Mouse (Mus musculus) adipocyte (in vitro differentiated cells): ENCODE measurements around the gene R3hdm2.

ENCODE experiments used
- DNase-seq: peaks from one replicate; pipeline ENCODE4 v3.0.0-alpha.2; 2016; ENCODE audit warnings: low spot score

The R3hdm2 gene

DNA sequence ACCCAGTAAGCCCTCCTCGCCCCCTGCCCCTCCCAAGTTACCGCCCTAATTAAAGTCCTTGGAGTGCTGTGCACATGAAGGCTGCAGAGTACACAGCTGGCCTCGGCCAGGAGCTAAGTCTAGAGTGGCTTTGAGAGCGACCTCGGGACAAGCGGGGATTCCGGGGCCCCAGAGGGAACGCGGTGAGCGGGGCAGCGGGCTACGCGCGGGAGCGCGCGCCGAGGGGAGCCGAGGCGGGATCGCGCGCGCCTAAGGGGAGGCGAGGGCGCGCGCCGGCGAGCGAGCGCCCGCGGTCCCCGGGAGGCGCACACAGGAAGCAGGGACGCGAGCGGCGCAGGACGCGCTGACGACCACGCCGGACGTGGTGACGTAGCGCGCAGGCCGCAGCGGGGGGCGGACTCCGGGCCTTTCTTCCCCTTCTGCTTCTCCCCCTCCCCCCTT, at the start of gene R3hdm2:
Gene R3hdm2 (plus strand): TSS at position 77 of the 441 bp plus-strand sequence.
- DNase-seq = peak; percentile 80

DNA sequence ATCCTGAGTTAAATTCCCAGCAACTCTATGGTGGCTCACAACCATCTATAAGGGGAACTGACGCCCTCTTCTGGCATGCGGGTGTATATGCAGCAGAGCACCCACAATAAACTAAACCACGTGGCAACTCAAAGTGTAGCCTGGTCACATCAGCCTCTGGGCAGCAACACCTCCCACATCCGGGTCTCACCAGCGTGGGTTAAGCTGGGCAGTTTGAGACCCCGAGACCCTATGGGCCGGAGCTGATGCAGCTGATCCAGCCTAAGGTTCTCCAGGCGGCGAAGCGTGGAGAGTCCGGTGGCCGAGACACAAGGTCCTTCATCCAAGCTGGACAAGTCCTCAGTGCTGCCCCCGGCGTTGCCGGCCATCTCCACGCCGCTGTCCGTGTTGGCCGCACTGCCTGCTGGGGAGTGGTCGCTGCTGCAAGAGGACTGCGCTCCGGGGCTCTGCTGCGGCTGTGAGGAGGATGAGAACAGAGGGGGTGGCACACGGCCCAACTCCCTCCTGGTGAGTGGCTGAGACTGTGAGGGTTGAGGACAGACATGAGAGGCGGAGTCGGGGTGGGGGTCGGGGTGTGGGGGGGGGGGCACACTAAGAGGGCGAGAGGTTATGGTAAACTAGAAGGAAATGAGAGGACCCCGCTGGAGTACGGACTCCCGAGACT, 47.8 kb upstream of the R3hdm2 start:
- no peak for DNase-seq

DNA sequence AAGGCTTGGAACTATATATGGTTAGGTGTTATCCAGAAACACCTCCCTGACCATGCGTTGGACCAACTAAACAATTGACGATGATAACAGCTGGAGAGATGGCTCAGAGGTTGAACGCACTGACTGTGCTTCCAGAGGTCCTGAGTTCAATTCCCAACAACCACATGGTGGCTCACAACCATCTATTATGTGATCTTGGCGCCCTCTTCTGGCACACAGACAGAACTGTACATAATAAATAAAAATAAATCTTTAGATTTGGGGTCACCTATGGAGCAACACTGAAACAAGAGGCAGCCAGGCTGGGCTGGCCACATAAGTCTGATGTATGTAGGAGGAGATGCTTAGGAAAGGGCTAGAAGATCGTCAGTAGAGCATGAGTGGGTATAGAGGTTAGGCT, 47.0 kb upstream of the R3hdm2 start:
- DNase-seq = no peak

DNA sequence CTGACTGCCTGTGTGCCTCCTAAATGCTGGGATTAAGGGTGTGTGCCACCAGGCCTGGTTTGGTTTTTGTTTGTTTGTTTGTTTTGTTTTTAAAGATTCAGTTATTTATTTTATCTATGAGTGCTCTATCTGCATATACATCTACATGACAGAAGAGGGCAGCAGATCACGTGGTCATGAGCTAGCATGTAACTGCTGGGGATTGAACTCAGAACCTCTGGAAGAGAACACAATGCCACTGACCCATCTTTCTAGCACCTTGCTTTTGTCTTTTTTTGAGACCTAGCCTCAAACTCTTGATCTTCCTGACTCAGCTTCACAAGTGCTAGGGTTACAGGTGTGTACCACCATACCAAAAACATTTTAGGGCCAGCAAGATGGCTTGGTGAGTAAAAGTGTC, 44.9 kb upstream of the R3hdm2 start:
- DNase-seq = no peak

DNA sequence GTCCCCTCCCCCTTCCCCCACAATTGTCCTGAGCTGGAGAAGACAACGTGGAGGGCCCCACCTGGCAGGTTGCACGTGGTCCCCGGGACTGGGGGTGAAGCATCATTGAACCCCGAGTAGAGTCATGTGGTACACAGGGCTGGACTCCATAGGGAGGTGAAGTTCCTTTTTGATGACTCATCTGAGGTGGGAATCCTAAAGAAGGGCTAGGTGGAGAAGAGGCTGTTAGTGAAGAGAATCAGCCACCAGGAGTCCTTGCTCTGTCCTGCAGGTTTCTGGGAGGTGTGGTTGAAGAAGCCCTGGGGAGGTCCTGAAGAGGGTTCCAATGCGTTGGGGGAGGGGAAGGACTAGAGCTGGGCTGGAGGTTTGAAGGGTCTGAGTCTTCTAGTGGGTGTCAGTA, 43.2 kb upstream of the R3hdm2 start:
- DNase-seq = no peak

DNA sequence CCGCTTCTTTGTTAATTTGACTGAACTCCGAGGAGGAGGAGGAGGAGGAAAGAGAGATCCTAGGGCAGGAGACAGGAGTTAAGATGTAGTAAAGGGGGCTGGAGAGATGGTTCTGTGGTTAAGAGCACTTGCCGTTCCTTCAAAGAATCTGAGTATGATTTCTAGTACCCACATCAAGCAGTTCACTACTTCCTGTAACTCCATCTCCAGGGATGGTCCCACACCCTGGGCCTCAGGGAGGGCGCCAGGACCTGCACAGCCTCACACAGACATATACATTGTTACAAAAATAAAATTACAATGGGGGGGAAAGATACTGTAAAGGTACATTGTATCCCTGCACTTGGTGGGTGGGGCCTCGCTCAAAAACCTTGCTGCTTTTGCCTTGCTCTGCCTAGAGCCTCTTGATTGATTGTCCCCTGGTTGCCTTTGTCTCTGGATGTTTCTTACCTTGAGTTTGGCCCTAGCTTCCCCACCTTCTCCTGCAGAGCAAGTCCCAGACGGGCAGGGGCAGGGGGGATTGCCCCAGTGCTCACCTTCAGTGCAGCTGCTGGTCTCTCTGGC, 42.5 kb upstream of the R3hdm2 start:
- DNase-seq = no peak

DNA sequence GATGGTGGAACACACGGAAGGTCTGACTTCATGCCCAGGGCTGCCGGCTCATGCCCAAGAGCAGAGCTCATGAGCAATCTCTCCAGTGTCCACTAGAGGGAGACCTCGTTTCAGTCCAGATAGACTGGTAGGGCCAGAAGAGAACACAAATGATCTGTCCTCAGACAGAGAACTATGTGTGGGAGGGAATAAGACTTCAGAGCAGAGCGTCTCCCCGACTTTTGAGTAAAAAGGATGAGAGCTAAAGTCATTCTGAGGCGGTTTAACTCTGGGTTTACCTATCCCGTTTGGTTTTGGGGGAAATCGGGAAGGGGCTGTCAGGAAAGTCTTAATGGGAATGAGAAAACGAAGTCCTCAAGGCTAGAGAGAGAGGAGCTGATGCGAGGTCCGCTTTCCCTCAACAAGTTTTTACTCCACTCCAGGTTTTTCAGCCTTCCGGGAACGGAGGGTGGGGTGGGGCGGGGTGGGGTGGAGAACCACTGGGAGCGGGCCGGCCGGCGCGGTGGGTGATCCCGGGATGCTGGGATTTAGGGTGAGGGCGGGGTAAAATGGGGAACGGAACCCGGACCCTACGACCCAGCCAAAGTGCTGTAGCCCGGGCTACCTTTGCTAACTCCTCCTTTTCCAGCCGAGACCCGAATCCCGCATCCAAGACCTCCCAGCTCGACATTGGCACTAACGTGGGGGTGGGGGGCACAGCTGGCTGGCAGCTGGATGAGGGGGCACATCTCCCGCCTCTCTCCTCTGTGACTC, 41.0 kb upstream of the R3hdm2 start:
- DNase-seq = peak; percentile 92

DNA sequence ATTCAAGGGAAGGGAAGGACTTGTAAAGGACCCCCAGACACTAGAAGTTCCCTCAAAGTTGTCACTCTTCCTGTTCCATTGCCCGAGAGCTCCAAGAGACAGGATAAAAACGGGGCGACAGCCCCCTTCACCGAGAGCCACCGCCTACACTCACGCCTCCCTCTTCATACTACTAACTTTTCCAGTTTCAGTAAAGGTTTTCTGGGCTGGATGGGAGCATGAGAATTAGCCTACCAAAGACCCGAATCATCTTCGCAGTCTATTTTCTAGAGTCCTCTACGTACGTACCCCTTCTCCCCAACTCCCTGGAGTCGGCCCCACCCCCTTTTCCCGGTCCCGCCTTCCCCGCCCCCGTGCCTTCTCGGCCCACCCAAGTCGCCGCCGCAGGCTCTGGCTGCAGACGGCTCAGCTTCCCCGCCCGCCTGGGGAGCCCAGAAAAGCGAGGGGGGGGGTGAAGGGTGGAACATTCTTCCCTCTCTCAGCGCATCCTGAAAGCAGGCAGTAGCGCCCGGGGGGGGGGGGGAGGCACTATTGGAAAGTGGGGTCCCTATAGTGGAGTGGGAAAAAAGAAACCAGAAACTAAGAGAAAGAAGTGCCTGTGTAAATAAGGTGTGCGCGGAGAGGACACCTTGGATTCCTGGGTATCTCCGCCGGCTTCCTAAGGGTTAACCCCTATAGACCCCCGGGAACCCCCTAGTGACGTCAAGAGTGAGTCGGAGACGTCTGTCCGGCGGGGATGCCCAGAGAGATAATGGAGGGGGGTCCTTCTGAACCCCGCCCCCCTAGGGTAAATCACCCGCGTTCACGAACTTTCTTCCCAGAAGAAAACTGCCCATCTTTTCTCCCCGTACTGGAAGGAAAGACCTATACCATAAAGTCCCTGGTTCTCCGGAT, 40.2 kb upstream of the R3hdm2 start:
- no peak for DNase-seq

DNA sequence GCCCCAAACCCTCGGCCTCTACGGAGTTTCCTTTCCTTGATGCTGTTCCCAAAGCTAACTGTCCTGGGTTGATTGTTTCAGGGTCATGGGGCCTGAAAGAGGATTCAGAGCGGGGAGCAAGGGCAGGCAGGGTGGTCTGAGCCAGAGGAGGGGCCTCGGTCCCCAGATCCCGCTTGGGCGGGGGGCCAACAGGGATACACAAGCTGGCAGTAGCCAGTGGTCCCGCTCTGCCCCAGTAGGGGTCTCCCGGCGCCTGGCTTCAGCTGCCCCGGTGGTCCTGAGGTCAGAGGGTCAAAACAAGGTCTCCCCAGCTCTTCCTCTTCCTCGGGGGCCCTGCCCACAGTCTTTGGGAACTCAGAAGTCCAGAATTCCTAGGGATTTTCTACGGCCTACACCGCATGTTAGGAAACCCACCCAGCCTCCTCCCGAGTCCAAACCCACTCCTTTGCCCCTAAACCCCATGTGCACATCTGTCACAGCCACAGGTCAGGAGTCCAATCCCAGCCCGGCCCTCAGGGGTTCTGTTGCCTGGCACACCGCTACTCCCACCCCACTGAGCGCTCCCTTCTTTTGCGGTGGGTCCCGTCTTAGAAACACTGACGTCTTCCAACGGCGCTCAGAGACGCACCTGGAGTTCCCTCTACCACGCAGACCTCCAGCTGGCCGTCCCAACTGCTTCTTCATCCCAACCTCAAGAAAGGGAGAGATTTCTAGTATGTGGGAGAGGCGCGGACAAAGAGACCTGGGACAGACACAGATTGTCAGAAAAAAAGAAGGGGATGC, 39.4 kb upstream of the R3hdm2 start:
- DNase-seq = no peak

DNA sequence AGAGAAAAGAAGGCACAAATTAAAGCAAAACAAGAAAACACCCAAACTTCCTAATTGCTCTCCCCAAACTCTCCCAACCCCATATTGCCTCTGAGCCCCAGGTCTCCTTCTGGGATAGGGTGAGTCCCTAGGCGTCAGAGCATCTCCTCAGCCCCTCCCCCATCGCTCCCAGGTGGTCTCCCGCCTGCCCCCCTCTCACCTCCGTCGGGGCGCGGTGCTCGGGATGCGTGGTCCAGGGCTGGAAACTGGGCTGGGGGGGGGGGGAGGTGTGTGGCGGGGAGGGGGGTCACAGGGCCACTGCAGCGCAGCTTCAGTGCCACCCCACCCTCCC, 38.8 kb upstream of the R3hdm2 start:
- DNase-seq = no peak

DNA sequence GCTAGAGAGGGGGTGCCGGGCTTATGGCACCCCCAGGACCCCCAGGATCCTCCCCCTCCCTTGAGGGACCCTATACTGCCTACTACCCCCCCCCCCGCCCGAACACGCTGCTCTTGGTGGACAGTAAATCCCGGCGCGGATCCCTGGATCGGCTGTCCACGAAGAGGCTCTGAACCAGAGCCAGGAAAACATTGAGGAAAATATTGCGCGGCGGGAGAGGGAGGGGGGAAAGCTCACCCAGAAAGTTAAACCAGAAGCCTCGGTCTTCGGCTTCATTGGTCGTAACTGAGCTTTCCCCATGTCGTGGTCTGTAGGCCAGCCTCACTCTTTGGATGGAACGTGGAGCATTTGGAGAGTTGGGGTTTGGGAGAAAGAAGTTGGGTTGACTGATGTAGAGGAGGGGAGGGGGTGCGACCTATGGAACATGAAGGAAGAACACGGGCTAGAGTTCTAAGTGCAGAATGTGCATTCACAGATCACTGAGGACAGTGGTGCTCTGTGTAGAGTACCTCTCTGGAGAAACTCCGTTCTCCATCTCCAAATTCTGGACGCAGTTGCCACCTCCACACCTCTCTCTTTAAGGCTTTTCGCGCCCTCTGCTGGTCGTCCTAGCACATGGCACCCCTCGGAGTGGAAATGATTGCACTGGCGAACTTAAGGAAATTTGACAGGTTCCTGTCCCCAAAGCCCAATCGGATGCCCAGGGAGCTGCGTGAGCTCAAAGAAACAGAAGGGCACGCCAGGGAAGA, 38.1 kb upstream of the R3hdm2 start, which contains the start of gene Gli1:
Gene Gli1 (minus strand): TSS at position 84 of the 749 bp plus-strand sequence.
- DNase-seq = peak; percentile 83

DNA sequence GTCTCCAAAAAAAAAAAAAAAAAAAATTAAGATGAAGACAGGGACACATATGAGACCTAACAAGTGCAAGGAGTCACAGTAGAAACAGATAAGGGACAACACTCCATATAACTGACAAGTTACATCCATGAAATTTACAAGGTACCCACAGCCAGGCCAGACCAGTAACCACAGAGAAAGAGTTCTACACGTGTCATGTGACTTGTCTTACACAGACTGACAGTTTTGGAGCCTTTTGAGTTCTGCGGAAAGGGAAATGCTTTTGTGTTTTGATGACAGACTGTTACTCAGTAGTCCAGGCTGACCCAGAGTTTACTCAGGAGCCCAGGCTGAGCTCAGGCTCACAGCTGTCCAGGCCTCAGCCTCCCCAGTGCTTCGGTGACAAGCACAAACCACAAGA, 37.1 kb upstream of the R3hdm2 start:
- no peak for DNase-seq

DNA sequence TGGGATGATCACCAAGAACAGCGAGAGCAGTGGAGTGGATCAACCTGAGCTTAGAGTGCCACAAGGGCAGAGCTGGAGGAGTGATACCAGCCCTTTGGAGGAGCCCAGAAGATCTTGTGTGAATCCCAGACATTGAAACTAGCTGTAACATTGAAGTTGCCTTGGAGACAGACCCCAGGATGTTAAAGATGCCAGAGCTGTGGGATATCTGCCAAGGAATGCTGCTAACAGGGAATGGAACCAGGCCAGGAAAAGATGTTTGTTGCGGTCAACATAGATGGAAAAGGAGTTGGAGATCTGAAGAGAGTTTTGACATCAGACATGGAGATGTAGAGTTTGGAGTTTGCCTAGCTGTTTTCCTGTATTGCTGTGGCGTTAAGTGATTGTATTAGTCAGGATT, 34.0 kb upstream of the R3hdm2 start:
- DNase-seq = no peak

DNA sequence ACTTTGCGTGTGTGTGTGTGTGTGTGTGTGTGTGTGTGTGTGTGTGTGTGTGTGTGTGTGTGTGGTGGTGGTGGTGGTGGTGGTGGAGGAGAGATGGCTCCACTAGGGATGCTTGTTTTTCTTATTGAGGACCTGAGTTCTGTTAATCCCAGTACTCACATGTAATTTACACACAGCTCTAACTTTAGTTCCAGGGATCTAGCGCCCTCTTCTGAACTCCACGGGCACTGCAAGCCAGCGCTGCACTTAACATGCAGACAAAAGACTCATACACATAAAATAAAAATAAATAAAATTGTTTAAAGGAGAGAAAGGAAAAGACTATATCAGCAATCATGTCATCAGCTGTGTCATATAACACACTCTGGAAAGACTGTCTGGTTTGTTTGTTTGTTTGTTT, 31.2 kb upstream of the R3hdm2 start:
- no peak for DNase-seq

DNA sequence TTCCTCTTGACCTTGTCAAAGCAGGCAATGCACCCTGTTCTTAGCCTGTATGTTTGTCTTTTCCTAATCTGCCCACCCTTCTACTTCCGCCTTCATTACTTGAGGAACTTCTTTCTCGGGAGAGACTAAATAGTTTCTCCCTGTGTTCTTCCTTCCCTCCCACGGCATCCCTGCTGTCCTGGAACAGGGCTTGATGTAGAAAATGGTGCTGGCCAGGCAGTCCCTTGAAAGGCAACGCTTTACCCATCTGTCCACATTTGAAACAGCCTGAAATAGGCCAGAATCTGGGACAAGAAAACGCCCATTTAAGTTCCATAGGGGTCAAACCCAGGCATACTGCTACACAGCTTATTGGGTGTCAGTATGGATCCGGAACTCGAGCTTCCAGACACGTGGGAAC, 30.3 kb upstream of the R3hdm2 start:
- no peak for DNase-seq

DNA sequence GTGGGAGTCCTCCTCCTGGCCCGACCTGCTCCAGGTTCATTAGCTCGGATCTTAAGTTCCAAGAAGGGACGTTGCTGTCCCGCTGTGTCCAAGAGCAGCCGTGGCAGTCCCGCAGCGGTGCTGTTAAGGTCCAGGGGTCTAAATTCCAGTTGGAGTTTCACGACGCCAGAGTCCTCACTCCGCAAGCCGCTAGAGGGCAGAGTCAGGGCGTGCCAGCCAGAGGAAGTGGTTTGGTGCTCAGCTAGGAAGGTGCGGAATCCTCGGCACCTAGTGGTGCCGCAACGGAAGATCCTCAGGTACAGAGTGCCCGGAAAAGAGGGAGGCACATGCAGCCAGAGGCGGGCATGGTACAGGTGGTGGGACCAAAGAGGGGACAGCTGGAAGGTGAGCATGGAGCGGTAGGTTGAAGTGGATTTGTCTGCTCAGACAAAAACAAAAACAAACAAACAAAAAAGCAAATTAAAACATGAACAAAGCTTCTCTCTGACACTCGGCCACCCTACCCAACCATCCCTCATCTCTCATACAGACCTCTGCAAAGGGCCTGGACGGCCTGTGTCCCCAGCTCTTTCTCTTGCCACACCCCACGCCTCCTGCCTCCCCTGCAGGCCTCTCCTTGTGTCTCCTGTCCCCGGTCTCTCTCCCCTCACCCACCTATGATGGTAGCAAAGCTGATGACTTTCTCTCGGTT, 29.4 kb upstream of the R3hdm2 start:
- peak; percentile 28 for DNase-seq

DNA sequence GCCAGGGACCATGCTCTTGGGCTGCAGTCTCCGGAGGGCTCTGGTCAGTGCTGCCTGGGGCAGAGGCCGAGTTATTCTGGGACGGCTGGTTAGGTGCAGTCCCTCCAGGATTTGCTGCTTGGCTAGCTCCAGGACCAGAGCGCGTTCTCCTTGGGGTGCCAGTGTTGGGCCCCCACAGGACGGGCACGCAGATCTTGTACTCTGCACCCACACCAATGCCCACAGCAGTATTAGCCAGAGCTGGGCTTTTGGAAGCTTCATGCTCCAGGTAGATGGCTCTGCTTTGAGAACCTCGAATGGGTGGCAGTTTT, 28.9 kb upstream of the R3hdm2 start:
- DNase-seq = no peak

DNA sequence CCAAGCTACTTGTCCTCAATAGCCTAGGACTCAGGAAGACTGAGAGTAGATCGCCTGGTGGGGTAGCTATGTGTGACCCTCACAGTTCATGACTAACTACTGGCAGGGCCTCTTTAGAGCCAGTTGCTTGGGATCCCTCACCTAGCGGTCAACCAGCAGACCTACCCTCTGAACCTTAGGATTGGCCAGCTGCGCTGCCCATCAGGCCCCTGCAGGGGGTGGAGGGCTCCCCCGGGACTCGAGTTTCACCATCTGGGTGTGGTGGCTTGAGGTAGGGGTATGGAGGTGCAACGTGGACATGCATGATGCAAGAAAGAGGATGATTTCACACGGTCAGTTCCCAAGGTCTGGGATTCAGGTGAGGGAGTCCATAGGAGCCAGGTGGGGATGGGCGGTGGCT, 28.4 kb upstream of the R3hdm2 start:
- DNase-seq = no peak

DNA sequence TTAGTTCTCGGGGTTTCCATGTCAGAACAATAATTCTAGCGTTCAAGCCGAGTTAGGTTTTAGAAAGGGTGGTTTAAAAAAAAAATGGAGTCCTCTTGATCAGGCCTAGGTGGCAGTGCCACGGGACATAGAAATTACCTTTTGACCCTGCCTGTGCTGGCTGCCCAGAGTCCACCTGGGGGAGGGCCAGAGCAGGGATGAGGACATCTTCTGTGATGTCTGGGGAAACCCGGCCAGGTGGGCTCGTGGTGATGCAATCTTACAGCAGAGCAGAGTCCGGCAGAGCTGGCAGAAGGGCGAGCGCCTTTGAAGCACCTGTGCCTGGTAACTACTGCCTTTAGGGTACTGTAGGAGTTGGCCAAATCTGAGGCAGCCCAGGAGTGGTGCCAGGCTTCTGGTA, 27.9 kb upstream of the R3hdm2 start:
- no peak for DNase-seq

DNA sequence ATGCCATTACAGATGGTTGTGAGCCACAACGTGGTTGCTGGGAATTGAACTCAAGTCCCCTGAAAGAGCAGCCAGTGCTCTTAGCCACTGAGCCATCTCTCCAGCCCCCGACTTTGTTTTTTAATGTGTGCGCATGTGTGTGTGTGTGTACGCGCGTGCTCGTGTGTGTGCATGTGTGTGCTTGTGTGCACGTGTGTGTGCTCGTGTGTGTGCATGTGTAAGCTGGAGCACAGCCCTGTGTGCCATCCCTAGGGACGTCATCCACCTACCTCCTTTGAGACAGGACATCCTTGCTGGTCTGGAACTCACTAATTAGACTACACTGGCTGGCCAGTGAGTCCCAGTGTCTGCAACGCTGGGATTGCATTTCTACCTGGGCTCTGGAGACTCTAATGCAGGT, 27.4 kb upstream of the R3hdm2 start:
- no peak for DNase-seq
